Mouse (Mus musculus): ENCODE measurements around the gene Olfr194.
"Not testable (repeated sequence)": the region's sequence is repeated elsewhere in the genome, so short reads cannot be mapped to it uniquely, and the experiment has no call there.

Olfr194 gene

GRCm38 (mm10) chr16:59120969-59121368 lies at the start of gene Olfr194:
Gene Olfr194 (minus strand): TSS chr16:59121069.
- DNase-seq (ENCODE audit: low spot score) = no peak

GRCm38 (mm10) chr16:59170354-59170753 lies 49.5 kb upstream of the Olfr194 start, which contains the start of gene Olfr196:
Gene Olfr196 (minus strand): TSS chr16:59170454.
- no peak for DNase-seq (ENCODE audit: low spot score)

DNA sequence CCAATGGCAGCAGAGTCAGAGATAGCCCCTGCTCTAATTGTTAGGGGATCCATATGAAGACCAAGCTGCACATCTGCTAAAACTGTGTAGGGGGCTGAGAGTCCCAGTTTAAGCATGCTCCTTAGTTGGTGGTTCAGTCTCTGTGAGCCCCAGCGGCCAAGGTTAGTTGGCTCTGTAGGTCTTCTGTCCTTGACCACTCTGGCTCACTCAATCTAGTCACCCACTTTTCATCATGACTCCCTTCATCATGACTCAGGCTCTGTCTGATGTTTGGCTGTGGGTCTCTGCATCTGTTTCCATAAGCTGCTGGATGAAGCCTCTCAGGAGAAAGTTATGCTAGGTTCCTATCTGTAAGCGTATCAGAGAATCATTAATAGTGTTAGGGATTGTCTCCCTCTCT lies 31.1 kb upstream of the Olfr194 start:
- no peak for DNase-seq (ENCODE audit: low spot score)

GRCm38 (mm10) chr16:59146746-59147145 lies 25.9 kb upstream of the Olfr194 start, which contains the start of gene Olfr195:
Gene Olfr195 (plus strand): TSS chr16:59147046.
- no peak for DNase-seq (ENCODE audit: low spot score)

GRCm38 (mm10) chr16:59141105-59141504 lies 20.2 kb upstream of the Olfr194 start:
- no peak for DNase-seq (ENCODE audit: low spot score)

GRCm38 (mm10) chr16:59130740-59131139 lies 9.9 kb upstream of the Olfr194 start:
- DNase-seq (ENCODE audit: low spot score) = no peak

DNA sequence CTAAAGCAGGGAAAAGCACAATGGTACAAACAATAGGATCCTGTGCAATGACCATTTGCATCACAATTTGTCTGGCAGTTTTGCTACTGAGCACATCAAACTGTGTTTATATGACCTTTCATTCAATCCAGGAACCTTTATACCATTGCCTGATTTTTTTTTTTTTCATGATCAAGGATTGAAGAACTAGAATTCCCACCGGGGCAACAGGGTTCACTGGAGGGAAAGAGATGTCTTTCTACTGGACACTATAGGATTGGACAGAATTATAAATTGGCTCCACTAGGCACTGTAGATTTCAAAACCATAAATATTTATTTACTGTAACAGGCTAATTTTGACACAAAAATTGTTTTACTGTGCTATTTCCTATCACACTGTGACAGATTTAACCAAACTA lies 9.1 kb downstream of the Olfr194 start, which contains the start of gene Olfr193:
TSS of gene Olfr193 (minus strand) at position 101 of the 400 bp plus-strand sequence.
- no peak for DNase-seq (ENCODE audit: low spot score)

DNA sequence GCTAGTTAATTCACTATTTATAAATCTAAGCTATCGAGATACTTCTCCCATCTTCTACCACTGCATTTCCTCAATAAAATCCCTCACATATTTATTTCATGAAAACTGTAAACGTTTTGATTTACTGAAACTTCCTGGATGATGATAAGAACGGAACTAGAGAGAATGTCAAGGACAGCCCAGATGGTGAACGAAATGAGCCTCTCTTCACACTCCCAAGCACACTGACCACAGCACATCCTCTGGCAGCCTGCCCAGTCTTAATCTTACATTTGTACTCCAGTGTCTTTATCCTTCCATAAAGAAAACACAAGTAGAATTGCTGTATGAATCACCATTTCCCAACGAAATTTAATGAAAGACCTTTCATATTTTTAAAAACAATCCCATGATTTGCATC lies 12.3 kb downstream of the Olfr194 start:
- DNase-seq (ENCODE audit: low spot score) = not testable (repeated sequence)

DNA sequence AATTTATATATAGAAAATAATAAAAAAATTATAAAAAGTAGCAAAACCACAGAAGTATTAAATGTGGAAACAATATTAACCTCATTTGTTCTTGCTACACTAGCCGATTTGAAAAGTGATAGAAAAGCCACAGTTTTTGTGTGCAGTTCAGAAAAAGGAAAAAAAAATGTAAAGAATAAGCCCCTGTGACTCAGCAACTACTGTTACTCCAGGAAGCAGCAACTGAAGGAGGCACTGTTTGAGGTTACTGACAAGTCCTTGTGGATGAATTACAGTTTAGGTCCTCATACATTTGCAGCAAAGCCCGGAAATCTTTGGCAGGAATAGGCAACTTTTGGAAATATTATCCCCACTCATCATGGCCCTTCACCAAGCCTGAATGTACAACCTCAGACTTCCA lies 15.6 kb downstream of the Olfr194 start:
- no peak for DNase-seq (ENCODE audit: low spot score)

GRCm38 (mm10) chr16:59089722-59090121 lies 31.1 kb downstream of the Olfr194 start, which contains the start of gene Olfr191:
Gene Olfr191 (minus strand): TSS chr16:59089822.
- DNase-seq (ENCODE audit: low spot score) = not testable (repeated sequence)

DNA sequence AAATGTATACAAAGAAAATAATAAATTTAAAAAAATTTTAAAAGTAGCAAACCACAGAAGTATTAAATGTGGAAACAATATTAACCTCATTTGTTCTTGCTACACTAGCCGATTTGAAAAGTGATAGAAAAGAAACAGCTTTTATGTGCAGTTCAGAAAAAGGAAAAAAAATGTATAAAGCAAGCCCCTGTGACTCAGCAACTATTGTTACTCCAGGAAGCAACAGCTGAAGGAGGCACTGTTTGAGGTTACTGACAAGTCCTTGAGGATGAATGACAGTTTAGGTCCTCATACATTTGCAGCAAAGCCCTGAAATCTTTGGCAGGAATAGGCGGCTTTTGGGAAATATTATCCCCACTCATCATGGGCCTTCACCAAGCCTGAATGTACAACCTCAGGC lies 39.8 kb downstream of the Olfr194 start:
- not testable (repeated sequence) for DNase-seq (ENCODE audit: low spot score)

DNA sequence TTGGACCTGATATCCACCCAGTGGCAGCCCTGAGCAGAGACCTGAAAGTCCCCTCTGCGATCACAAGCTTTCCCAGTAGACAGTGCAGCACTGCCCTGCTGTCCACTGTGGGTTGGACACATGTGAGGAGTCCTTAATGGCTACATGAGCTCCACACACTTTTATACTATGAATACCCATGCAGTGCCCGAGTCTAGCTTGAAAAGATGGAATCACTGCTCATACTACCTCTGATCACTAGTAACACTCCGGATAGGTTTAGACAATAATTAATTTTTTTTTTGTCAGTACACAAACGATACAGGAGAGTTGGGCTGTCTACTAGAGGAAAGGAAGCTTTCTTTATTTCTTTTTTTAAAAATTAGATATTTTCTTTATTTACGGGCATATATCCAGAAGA lies 43.0 kb downstream of the Olfr194 start, which contains the start of gene Olfr190:
TSS of gene Olfr190 (minus strand) at position 101 of the 400 bp plus-strand sequence.
- DNase-seq (ENCODE audit: low spot score) = no peak

DNA sequence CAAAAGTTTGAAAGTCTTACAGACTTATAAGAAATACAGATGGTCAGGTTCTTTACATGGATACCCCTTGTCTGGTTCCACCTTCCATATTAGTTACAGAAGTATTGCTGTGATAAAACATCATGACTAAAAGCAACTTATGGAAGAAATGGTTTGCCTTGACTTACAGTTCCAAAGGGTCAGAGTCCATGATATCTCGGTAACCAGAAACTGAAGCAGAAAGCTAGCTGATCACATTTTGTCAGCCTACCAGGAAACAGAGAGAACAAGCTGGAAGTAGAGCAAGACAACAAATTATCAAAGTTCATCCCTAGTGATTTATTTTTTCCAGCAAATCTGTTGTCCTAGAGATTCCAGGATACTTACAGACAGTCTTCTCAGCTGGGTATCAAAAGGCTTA lies 47.3 kb downstream of the Olfr194 start:
- no peak for DNase-seq (ENCODE audit: low spot score)

DNA sequence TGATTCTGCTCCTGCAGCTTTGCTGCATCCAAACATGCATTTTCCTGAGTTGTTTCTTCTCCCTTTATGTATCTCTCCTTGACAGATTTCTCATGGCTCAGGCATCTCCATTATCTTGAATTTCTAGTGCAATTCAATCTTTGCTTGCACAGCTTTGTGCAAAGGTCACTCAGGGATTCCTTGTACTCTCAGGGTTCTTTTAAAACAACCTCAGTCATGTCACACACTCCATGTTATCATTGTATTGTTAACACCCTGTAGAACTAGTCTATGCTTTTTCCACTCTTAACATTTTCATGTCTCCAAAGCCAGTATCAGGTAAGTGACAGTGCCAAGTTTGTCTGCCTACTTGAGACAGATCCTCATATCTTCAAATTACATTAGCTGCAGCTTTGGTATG lies 49.1 kb downstream of the Olfr194 start:
- DNase-seq (ENCODE audit: low spot score) = no peak
